ENCODE assay signal across 26 mouse cellular contexts in genomic region chr3:61415883-61416282, GRCm38 (mm10). TPM values are rescaled to one million over a fixed set of nuclear protein-coding genes. Genes with fewer than 3 reads are reported as not detected.
DNase-seq lines count a peak whose midpoint lies in the region; ATAC-seq and TF ChIP-seq lines count a peak whose summit lies in the region.
"Had no signal": no experiment of that assay in that cellular context is flagged by ENCODE, and none has a peak within 500 bp of the region (broad histone marks: within the 10 kb centered on the region; RNA-seq: fewer than 3 reads in every experiment).

No protein-coding gene starts in this region.

- DNase-seq in lung, embryonic 14.5 days: peak; percentile 5
- DNase-seq in lung, postnatal 10 days: no peak
- peak; percentile 11 for DNase-seq in midbrain, embryonic 14.5 days
- no peak for DNase-seq in frontal cortex, postnatal 36 days (ENCODE audit: low spot score in 2 of 2)
- DNase-seq: adrenal gland, postnatal 10 days; cerebellum, adult 11 months; cerebellum, adult 9-11 months; gastrocnemius, postnatal 14 days; heart, adult 2 months; heart, postnatal 36 days; kidney, adult 9 months; kidney, postnatal 14 days; liver; thymus, adult 2 months had no signal

- H3K9ac ChIP-seq in lung, embryonic 14.5 days: no peak overlapping the region
- H3K9ac ChIP-seq in midbrain, embryonic 14.5 days (replicated peaks; ENCODE audit: low read length): no peak overlapping the region
- H3K9ac ChIP-seq in midbrain, embryonic 16.5 days (ENCODE audit: low read depth, low read length): no peak overlapping the region
- H3K9ac ChIP-seq: forebrain, embryonic 15.5 days had no signal

- no peak overlapping the region for H3K27ac ChIP-seq in lung, embryonic 14.5 days (ENCODE audit: low read depth)
- no peak overlapping the region for H3K27ac ChIP-seq in midbrain, embryonic 14.5 days (replicated peaks; ENCODE audit: low read depth, low read length)
- no peak overlapping the region for H3K27ac ChIP-seq in midbrain, embryonic 16.5 days (ENCODE audit: low read length)
- H3K27ac ChIP-seq: embryonic facial prominence, embryonic 10.5 days; forebrain, embryonic 15.5 days; heart, adult 2 months; limb, embryonic 10.5 days had no signal

- no peaks in the 10 kb centered on the region for H3K9me3 ChIP-seq in lung, embryonic 14.5 days (ENCODE audit: low read depth, low read length)
- no peaks in the 10 kb centered on the region for H3K9me3 ChIP-seq in midbrain, embryonic 14.5 days (ENCODE audit: control insufficient read depth, low read length)
- H3K9me3 ChIP-seq in midbrain, embryonic 16.5 days (replicated peaks; ENCODE audit: control insufficient read depth, low read length, poor library complexity, severe bottlenecking): no peaks in the 10 kb centered on the region
- H3K9me3 ChIP-seq: embryonic facial prominence, embryonic 10.5 days; forebrain, embryonic 15.5 days; limb, embryonic 10.5 days had no signal

- no peaks in the 10 kb centered on the region for H3K27me3 ChIP-seq in lung, embryonic 14.5 days (ENCODE audit: insufficient read depth, low read length)
- no peaks in the 10 kb centered on the region for H3K27me3 ChIP-seq in midbrain, embryonic 14.5 days (ENCODE audit: control insufficient read depth, insufficient read depth, low read length)
- no peaks in the 10 kb centered on the region for H3K27me3 ChIP-seq in midbrain, embryonic 16.5 days (ENCODE audit: control insufficient read depth, insufficient read depth, low read depth, low read length)
- H3K27me3 ChIP-seq: forebrain, embryonic 15.5 days had no signal

- ATAC-seq in lung, embryonic 14.5 days (ENCODE audit: insufficient read depth): no peak
- ATAC-seq in midbrain, embryonic 14.5 days (ENCODE audit: low FRiP score, low TSS enrichment): no peak
- no peak for ATAC-seq in midbrain, embryonic 16.5 days
- peak; percentile 83 for ATAC-seq in granulocyte monocyte progenitor cell, adult 5-6 weeks (replicated peaks; ENCODE audit: poor library complexity, severe bottlenecking)
- ATAC-seq in monocyte, adult 5-6 weeks (replicated peaks; ENCODE audit: insufficient number of reproducible peaks, low FRiP score, low TSS enrichment, poor library complexity, severe bottlenecking): peak; percentile 77
- ATAC-seq: activated CD4-positive, CD25-positive, alpha-beta regulatory T cell, adult 4 months; forebrain, embryonic 15.5 days; hindbrain, embryonic 16.5 days; intestine, embryonic 16.5 days had no signal

- no peak overlapping the region for H3K4me2 ChIP-seq in lung, embryonic 14.5 days
- no peak overlapping the region for H3K4me2 ChIP-seq in midbrain, embryonic 14.5 days (ENCODE audit: low read length)
- H3K4me2 ChIP-seq in midbrain, embryonic 16.5 days (ENCODE audit: low read length): no peak overlapping the region
- H3K4me2 ChIP-seq: forebrain, embryonic 15.5 days had no signal

- H3K4me3 ChIP-seq in lung, embryonic 14.5 days (ENCODE audit: low read depth, low read length): no peak overlapping the region
- no peak overlapping the region for H3K4me3 ChIP-seq in midbrain, embryonic 14.5 days (replicated peaks; ENCODE audit: low read depth, low read length)
- H3K4me3 ChIP-seq in midbrain, embryonic 16.5 days (ENCODE audit: low read depth, low read length): no peak overlapping the region
- H3K4me3 ChIP-seq: embryonic facial prominence, embryonic 10.5 days; forebrain, embryonic 15.5 days; heart, adult 2 months; limb, embryonic 10.5 days had no signal

- H3K4me1 ChIP-seq in lung, embryonic 14.5 days (ENCODE audit: insufficient read depth): no peaks in the 10 kb centered on the region
- H3K4me1 ChIP-seq in midbrain, embryonic 14.5 days (ENCODE audit: control insufficient read depth, insufficient read depth, low read length): no peaks in the 10 kb centered on the region
- H3K4me1 ChIP-seq in midbrain, embryonic 16.5 days (ENCODE audit: control insufficient read depth, insufficient read depth, low read length): no peaks in the 10 kb centered on the region
- H3K4me1 ChIP-seq: embryonic facial prominence, embryonic 10.5 days; forebrain, embryonic 15.5 days; limb, embryonic 10.5 days had no signal

- 53% methylated on average over 1 of the region's 1 CpGs for WGBS in lung, embryonic 14.5 days
- whole genome bisulfite sequencing in midbrain, embryonic 14.5 days: 30% methylated on average over 1 of the region's 1 CpGs
- WGBS in midbrain, embryonic 16.5 days: 45% methylated on average over 1 of the region's 1 CpGs

- H3K36me3 ChIP-seq in lung, embryonic 14.5 days (ENCODE audit: insufficient read depth): no peaks in the 10 kb centered on the region
- H3K36me3 ChIP-seq in midbrain, embryonic 14.5 days (ENCODE audit: control insufficient read depth, insufficient read depth, low read length): no peaks in the 10 kb centered on the region
- no peaks in the 10 kb centered on the region for H3K36me3 ChIP-seq in midbrain, embryonic 16.5 days (ENCODE audit: control insufficient read depth, insufficient read depth, low read length)
- H3K36me3 ChIP-seq: embryonic facial prominence, embryonic 10.5 days; forebrain, embryonic 15.5 days; limb, embryonic 10.5 days had no signal

- no peak for TF ChIP-seq CTCF in lung, embryonic 14.5 days (IDR thresholded peaks at IDR 0.05; ENCODE audit: low read depth)

RNA-seq across cellular contexts. Expression of gene B430305J03Rik, which starts 50.1 kb away (rescaled TPM):
- polyA plus RNA-seq in lung, embryonic 14.5 days (2014; fragmentation: Nextera tagmentation; extraction: Ambion mirVana): not detected in 2 replicates
- not detected in 2 replicates for polyA plus RNA-seq in midbrain, embryonic 14.5 days (2014; fragmentation: Nextera tagmentation; extraction: Ambion mirVana)
- not detected in 2 replicates for polyA plus RNA-seq in midbrain, embryonic 16.5 days (2015; fragmentation: Nextera tagmentation; extraction: Ambion mirVana)
- total RNA-seq in granulocyte monocyte progenitor cell, adult 5-6 weeks (2014; fragmentation: Nextera tagmentation): 0.06 TPM in 1 of 2 replicates, not detected in the other
- total RNA-seq in granulocyte monocyte progenitor cell, adult 5-6 weeks (2017): 0.15 and 0.34 TPM in 2 replicates
- 1.1 to 1.9 TPM (median 1.7 TPM) in 3 replicates for total RNA-seq in monocyte, adult 5-6 weeks (2017)
- polyA plus RNA-seq: activated CD4-positive, CD25-positive, alpha-beta regulatory T cell, adult 4 months; embryonic facial prominence, embryonic 10.5 days; forebrain, embryonic 15.5 days; heart, embryonic 14.5 days; hindbrain, embryonic 16.5 days; intestine, embryonic 16.5 days; limb, embryonic 10.5 days; liver, embryonic 16.5 days; stomach, embryonic 16.5 days had no signal

RNA-seq across cellular contexts. Expression of gene Rap2b, which starts 54.4 kb away (rescaled TPM):
- polyA plus RNA-seq in lung, embryonic 14.5 days (2014; fragmentation: Nextera tagmentation; extraction: Ambion mirVana): 9.0 and 9.9 TPM in 2 replicates
- polyA plus RNA-seq in midbrain, embryonic 14.5 days (2014; fragmentation: Nextera tagmentation; extraction: Ambion mirVana): 12.6 and 13.2 TPM in 2 replicates
- polyA plus RNA-seq in midbrain, embryonic 16.5 days (2015; fragmentation: Nextera tagmentation; extraction: Ambion mirVana): 11.4 and 11.6 TPM in 2 replicates
- 4.0 and 5.2 TPM in 2 replicates for total RNA-seq in granulocyte monocyte progenitor cell, adult 5-6 weeks (2014; fragmentation: Nextera tagmentation)
- 8.1 and 10.5 TPM in 2 replicates for total RNA-seq in granulocyte monocyte progenitor cell, adult 5-6 weeks (2017)
- 19.0 to 29.0 TPM (median 24.3 TPM) in 3 replicates for total RNA-seq in monocyte, adult 5-6 weeks (2017)

Comparison
In these comparisons a context has a peak if more than half of its experiments do, and no peak if none do; other contexts are left out.
1. DNase-seq: peak in lung, embryonic 14.5 days (single experiment) and midbrain, embryonic 14.5 days (single experiment); none in lung, postnatal 10 days (single experiment) and frontal cortex, postnatal 36 days (0 of 2).
2. ATAC-seq: peak in granulocyte monocyte progenitor cell, adult 5-6 weeks (single experiment) and monocyte, adult 5-6 weeks (single experiment); none in lung, embryonic 14.5 days (single experiment), midbrain, embryonic 14.5 days (single experiment) and midbrain, embryonic 16.5 days (single experiment).